Mouse (Mus musculus) right cerebral cortex, postnatal 4 days (tissue): Measurements from ENCODE around the gene Marveld2.

Experiments
- DNase-seq: peaks from one replicate; pipeline ENCODE4 v3.0.0-alpha.2; 2022

Marveld2 gene

DNA sequence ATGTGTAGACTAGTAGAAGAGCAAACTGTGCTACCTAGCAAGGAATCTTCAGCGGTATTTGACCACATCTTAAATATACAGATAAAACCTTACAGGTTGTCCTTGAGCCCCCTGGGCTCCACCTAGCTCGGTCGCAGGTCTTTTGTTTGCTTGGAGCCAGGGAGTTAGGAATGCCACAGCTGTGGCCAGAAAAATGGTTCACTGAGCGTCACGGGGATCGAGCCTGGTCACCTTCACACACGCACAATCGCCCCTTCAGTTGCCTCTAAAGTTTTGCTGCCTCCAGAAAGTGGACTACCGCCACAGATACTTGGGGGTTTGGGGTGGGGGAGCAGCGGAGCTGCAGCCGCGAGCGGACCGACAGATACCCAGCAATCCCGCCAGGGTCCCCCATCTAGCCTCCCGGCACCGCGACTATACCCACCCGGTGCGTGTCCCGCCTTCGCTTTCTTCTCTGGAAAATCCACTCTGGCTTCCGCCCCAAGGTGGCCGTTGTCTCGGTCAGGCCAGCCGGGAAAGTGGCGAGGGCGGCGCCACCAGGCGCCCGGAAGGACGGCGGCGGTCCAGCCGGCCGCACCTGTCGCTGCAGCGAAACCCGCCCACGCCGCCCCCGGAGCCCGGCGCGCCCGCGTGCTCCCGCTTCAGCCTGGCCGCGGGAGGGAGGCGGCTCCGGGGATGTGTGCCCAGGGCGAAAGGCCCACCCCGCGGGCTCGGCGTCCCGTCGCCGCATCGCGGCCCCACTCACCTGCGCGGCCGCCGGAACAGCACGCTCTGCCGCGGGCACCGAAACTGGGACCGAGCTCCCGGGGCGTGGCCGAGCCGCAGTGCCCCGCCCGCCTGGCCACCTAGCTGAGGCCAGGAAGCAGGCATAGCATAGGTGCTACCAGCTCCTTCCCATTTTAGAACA is at the start of gene Marveld2:
Gene Marveld2, minus strand, starts transcription at position 791 of the 907 bp plus-strand sequence.
- DNase-seq: peak; percentile 30

- peak; percentile 65 for DNase-seq
Observed at GRCm38 (mm10) chr13:100659864-100660456, 43.2 kb upstream of the Marveld2 start.

- DNase-seq: no peak
Observed at GRCm38 (mm10) chr13:100658091-100658490, 41.3 kb upstream of the Marveld2 start.

DNA sequence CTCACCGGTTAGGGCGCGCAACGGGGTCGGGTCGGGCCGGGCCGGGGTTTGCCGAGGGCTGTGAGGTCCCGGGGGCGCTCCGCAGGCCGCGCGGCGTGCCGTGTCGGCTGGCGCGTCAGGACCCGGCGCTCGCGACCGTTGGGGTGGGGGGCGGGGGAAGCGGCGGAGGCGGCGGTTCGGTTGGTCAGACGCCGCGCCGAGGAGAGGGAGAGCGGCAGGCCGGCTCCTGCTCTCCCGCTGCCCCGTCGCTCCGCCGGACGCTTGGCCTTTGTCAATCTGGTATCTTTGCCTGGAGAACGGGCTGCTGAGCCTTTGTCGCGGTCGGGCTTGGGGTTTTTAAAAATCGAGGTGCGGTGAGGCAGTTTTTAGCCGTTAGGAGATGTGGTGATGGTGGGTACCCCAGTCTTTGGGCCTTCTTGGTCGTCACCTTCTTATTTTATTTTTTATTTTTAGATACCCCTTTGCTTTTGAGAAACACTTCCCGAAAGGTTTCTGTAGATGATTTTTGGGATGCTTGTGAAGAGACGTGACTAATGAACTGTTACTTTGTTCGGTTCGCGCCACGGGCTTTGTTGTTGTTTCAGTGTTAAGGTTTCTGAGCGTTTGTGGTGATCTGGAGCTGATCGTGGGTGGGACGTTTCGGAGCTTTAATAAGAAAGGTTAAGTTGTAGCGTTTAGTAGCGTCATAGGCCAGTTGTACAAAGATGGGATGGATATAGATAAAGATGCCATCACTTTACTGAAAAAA is 34.8 kb upstream of the Marveld2 start, which contains the start of gene Taf9:
Gene Taf9, plus strand, starts transcription at position 141 of the 748 bp plus-strand sequence.
- no peak for DNase-seq

DNA sequence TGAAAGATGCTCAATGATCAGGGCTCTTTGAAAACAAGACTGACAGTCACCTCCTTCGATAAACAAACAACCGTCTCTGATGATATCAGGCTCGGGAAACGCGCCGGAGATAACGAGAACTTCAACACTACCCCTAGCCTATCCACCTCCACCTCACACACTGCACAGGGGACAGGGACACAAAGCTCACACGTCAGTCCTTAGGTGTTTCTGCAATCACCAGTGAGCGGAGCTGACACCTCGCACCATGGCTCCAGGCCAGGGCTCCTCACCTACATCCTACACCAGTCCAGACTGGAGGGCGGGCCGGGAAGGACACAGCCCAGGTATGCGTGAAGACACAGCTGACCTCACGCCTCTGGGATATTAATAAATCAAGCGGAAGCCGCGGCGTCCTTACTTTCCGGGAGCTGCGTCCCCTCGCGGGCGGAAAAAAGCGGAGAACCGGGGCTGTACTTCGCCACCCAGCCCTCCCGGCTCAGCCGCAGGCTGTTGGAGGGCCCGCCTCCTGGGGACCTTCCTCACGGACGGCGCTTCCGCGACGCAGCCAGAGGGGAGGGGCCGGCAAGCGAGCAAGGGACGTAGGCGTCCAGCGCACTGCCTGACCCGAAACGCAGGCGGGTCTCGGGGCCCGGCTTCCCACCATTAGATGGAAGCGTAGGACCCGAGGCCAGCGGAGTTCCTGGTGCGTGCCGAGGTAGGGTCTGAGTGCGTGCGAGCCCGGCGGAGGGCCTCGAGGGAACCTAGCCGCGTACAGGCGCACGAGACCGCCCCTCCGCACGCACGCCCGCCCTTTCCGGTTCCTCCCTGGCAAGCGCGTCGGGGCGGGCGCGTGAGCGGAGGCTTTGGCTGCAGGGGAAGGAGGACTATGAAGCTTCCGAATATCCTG is 34.0 kb upstream of the Marveld2 start, which contains the start of the genes Ak6 and Rad17:
Gene Ak6, plus strand, starts transcription at position 430 of the 889 bp plus-strand sequence.
Gene Rad17, minus strand, starts transcription at position 502 of the 889 bp plus-strand sequence.
- DNase-seq: peak; percentile 95

DNA sequence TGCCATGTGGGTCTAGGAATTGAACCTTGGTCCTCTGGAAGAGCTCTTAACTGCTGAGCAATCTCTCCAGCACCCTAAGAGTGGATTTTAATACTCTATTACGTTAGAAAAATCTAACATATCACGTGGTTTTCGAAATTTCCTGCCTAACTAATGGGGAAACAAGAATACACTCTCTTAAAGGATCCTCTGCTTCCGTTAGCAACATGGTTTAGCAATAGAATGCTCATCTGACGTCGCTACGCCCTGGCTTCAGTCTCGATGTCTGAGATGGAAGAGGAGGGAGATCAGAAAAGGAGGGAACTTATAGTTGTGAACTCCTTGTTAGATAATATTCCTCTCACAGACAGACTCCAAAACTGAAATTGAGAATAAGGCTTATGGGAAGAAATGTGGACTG is 31.5 kb upstream of the Marveld2 start:
- DNase-seq: no peak

DNA sequence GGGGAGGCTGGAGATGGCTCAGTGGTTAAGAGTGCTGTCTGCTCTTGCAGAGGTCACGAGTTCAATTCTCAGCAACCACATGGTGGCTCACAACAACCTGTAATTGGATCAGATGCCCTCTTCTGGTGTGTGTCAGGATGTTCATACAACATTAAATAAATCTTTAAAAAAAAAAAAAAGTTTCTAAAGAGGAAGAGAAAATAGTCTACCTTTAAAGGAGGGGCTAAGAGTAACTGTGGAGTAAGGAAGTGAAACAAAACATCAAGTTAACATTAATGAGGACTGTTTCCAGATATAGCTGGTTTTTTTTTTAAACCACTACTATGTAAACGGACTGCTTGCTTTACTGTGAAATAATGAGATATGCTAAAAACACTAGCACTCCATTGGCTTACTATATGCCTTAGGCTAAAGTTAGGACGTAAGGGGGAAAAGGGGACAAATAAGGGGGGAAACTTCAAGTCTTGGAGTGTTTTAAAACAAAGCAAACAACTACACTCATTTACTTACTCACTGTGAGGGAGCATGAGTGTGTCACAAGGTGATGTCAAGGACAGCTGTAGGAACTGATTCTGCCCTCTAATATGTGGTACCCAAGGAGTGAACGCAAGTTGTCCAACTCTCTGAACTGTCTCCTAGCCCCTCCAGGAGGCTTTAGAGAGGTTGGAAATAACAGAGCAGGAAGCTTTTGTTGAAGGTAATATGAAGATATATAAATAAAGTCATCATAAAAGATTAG is 25.9 kb upstream of the Marveld2 start:
- no peak for DNase-seq

DNA sequence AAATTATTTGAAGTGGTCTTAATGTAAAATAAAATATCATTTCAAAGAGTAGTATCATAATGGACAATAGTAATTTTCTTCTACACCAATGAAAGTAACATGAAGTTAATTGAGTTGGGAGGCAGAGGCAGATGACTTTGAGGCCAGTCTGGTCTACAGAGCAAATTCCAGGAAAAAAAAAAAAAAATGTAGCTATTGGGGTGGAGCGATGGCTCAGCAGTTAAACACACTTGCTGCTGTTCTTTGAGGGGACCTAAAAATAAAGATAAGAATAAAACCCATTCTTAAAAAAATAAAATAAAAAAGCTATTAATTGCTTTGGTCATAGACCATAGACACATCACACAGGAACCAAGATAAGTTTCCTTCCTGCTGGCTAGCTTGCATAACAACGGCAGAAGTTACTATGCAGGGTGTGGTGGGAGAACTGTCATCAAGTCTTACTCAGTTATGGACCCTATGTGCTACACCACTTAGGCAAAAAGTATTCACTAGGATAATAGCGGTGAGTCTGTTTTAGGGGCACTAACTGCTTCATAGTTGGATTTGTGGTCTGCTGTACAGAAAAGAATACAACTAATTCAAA is 17.4 kb upstream of the Marveld2 start:
- no peak for DNase-seq

DNA sequence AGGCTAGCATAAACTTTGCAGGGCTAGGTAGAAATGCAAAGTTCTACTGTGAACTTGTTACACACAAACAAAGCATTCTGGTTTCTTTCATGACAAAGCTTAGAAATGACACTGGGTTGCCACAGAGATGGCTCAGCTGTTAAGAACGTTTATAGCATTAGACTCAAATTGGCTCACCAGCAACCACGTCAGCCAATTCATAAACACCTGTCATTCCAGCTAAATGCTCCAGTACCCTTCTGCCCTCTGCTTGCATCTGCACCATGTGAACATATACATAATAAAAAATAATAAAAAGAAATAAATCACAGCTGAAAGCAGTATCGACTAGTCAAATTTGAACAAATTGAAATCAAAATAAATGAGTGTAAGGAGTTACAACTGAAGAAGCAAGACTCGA is 5.5 kb upstream of the Marveld2 start:
- no peak for DNase-seq

GRCm38 (mm10) chr13:100617583-100617982 is 812 bp upstream of the Marveld2 start:
- no peak for DNase-seq

GRCm38 (mm10) chr13:100612903-100613302 is 3.9 kb downstream of the Marveld2 start:
- DNase-seq: no peak

- DNase-seq: no peak
Observed at GRCm38 (mm10) chr13:100612251-100612650, 4.5 kb downstream of the Marveld2 start.

- DNase-seq: no peak
Observed at GRCm38 (mm10) chr13:100611266-100611665, 5.5 kb downstream of the Marveld2 start.

GRCm38 (mm10) chr13:100607756-100608155 is 9.0 kb downstream of the Marveld2 start:
- no peak for DNase-seq

DNA sequence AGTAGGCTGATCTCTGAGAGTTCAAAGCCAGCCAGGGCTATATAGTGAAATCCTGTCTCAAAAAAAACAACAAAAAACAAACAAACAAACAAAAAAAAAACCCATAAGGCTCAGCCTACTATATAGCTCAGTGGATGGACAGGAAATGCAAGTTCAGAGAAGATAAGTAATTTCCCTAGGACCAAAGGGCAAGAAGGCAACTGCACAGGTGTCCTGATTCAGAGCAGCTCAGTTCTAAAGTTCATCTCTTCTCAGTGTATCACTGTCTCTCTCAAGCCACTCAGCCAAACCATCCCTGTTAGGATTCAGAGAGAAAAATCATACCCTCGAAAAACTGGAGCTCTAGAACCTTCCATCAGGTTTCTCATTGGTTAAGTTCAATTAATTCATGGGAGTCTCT is 10.9 kb downstream of the Marveld2 start:
- DNase-seq: no peak

DNA sequence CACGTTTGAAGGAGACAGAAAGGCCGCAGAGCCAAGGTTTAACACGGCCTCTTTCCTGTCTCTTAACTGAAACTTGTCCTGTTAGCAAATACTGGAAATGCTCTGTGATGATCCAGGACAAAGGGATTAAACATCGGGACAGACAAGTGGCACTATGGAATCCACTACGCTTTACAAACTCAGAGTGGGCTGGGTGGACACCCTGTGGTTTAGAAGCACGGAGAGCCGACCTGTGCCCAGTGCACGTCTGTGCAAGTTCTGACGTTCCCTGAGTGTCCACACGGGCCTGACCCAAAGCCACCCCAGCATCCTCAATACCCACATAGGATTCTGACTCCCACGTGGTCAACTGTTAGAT is 13.1 kb downstream of the Marveld2 start:
- DNase-seq: no peak

- no peak for DNase-seq
Observed at GRCm38 (mm10) chr13:100603031-100603737, 13.6 kb downstream of the Marveld2 start.

GRCm38 (mm10) chr13:100602239-100602902 is 14.4 kb downstream of the Marveld2 start:
- DNase-seq: no peak

DNA sequence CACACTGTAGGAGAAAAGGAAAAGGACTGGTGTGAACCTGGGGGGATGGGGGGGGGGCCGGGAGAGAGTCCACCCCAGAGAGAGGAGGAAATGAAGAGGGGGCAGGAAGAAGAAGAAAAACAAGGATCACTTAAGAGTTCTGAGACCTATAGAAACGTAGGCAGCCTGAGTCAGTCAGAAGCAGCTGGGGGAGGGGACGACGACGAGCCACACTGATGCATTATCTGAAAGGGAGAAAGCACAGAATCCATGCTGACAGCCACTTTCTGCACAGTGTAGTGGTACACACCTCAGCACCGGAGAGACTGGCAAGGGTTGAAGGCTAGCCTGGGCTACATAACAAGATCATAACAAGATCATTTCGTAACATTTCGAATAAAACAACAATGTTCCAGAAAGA is 15.7 kb downstream of the Marveld2 start:
- DNase-seq: no peak

GRCm38 (mm10) chr13:100600317-100600716 is 16.5 kb downstream of the Marveld2 start:
- DNase-seq: no peak
